Mouse (Mus musculus): ENCODE measurements around the gene Rexo1. TPM values are rescaled to one million over a fixed set of nuclear protein-coding genes. Genes with fewer than 3 reads are reported as not detected.

Gene Rexo1
- total and polyA plus RNA-seq, 2 experiments from 2014 or later: 27.6 to 51.0 TPM

DNA sequence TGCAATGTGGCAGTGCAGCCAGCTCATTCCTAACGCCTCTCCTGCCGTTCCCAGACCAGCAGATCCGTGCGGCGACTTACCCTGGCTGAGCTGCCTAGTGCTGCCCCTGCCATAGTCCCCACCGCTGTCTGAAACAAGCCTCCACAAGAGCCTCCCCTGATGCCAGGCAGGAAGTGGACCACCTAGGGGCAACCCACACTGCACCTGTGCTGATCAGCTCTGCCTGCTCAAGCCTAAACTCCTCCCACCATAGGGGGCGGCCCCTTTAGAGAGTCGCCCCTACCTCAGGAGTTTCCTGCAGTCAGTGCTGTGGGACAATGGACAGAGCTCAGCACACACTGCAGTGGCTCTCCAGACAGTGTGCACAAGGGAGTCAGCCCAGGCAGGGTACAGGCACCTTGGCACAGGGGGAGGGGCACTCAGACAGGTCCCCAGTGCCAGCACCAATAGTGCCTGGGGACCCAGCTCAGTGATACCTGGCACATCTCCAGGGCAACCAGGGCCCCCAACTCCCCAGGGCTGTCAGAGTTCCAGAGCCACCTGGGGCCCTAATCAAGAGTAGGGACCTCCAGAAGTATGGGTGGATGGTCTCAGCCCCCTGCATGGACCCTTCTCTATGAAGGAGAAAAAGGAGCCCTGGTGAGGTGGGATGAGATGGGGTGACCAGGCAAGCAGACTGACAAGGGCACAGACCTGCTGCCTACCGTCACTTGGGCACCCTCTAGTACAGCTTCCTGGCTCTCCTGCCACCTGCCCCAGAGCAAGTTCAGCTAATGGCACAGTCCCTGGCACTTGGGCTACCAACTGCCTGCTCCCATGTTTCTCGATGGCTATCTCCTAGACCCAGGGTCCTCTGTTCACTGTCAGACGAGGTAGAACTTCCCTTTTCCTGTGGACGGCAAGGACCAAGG, 23.5 kb upstream of the Rexo1 start:
- Histone ChIP-seq H3K4me2 (ENCODE audit: low read depth, low read length) (0 out of 2 replicates have a peak overlapping the region, but pooled peaks have one; percentile 16), H3K9me3 (ENCODE audit: low read length) (no peaks in the 10 kb centered on the region), H3K36me3 (ENCODE audit: insufficient read depth, low read length) (no peaks in the 10 kb centered on the region), H3K27ac (no peak overlapping the region), H3K4me1 (ENCODE audit: insufficient read depth, low read length) (0 out of 2 replicates have a peak, but pooled peaks cover 13% of the 10 kb centered on the region), H3K27me3 (ENCODE audit: insufficient read depth, low read length) (no peaks in the 10 kb centered on the region), H3K9ac (replicated peaks; ENCODE audit: low read length) (0 out of 2 replicates have a peak overlapping the region, but pooled peaks have one; percentile 5), H3K4me3 (ENCODE audit: low read length) (no peak overlapping the region)
- ATAC-seq (0 out of 2 replicates have a peak, but pooled peaks have one; percentile 13), DNase-seq (ENCODE audit: low spot score) (no peak)
- WGBS: 69% methylated on average over 12 of the region's 12 CpGs
- no peak for TF ChIP-seq CTCF (IDR thresholded peaks at IDR 0.05; ENCODE audit: low read depth)

DNA sequence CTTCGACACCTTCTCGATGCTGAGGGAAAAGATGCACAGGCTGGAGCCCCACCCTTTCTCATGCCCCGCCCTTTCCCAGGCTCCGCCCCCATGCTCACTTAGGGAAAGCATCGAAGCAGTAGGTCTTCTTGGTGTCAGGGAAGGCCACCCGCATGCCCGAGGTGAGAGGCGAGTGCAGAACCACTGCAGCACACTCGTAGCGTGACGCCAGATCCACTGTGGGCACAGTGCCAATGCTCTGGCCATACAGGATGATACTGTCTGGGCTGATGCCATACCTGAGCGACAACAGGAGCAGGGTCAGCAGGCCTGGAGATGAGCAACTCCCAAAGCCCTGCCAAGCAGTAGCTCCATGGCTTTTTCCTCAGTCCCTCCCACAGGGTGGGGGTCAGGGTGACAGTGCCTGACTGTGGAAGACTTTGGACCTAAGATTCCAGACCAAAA, 22.7 kb upstream of the Rexo1 start:
- Histone ChIP-seq H3K9ac (replicated peaks; ENCODE audit: low read length) (no peak overlapping the region), H3K36me3 (ENCODE audit: insufficient read depth, low read length) (no peaks in the 10 kb centered on the region), H3K9me3 (ENCODE audit: low read length) (no peaks in the 10 kb centered on the region), H3K27me3 (ENCODE audit: insufficient read depth, low read length) (no peaks in the 10 kb centered on the region), H3K4me3 (ENCODE audit: low read length) (no peak overlapping the region), H3K27ac (no peak overlapping the region), H3K4me1 (ENCODE audit: insufficient read depth, low read length) (peaks cover 8% of the 10 kb centered on the region; the same call in 1 of the 2 replicates), H3K4me2 (ENCODE audit: low read depth, low read length) (no peak overlapping the region)
- DNase-seq (ENCODE audit: low spot score) (peak; percentile 17), ATAC-seq (no peak)
- TF ChIP-seq CTCF (IDR thresholded peaks at IDR 0.05; ENCODE audit: low read depth): no peak
- WGBS: 63% methylated on average over 12 of the region's 12 CpGs

DNA sequence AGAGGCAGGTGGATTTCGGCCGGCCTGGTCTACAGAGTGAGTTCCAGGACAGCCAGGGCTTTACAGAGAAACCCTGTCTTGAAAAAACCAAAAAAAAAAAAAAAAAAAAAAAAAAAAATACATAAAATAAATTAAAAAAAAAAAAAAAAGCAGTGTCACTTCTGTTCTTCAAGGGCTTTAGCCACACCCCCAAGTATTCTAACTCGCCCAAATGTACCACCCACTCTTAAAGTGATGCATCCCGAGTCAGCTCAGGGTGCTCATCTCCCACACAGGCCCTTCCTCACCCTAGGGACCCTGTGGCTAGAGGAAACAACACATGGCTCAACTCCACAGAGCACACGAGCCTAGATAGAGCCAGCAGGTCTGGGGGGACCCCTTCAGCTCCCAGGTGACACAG, 21.7 kb upstream of the Rexo1 start:
- Histone ChIP-seq H3K36me3 (ENCODE audit: insufficient read depth, low read length) (no peaks in the 10 kb centered on the region), H3K27ac (no peak overlapping the region), H3K9ac (replicated peaks; ENCODE audit: low read length) (no peak overlapping the region), H3K4me2 (ENCODE audit: low read depth, low read length) (no peak overlapping the region), H3K27me3 (ENCODE audit: insufficient read depth, low read length) (no peaks in the 10 kb centered on the region), H3K4me3 (ENCODE audit: low read length) (no peak overlapping the region), H3K9me3 (ENCODE audit: low read length) (no peaks in the 10 kb centered on the region), H3K4me1 (ENCODE audit: insufficient read depth, low read length) (peaks cover 11% of the 10 kb centered on the region)
- ATAC-seq (no peak), DNase-seq (ENCODE audit: low spot score) (no peak)
- no peak for TF ChIP-seq CTCF (IDR thresholded peaks at IDR 0.05; ENCODE audit: low read depth)
- WGBS: 84% methylated on average over 5 of the region's 5 CpGs

DNA sequence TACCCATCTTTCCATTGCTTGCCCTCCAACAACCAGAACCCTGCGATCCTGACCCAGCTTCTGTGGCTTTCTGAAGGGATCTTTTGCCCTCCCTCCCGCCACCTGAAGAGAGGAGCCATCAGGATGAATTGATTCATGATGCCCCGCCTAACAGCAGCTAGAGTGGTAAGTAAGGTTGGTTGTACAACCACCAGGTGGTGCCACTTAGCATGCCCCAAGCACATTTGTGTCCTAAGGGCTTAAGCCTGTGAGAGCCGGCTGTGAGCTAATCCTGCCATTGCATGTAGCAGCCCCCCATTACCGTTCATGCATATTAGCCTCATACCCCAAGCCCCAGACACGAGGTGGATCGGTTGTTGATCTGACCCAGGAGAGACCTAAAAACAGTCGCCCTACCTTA, 17.6 kb upstream of the Rexo1 start:
- H3K4me2 ChIP-seq (ENCODE audit: low read depth, low read length): peak overlapping the region; percentile 90
- WGBS: 7% methylated on average over 8 of the region's 8 CpGs
- no peaks in the 10 kb centered on the region for H3K9me3 ChIP-seq (ENCODE audit: low read length)
- H3K4me3 ChIP-seq (ENCODE audit: low read length): peak overlapping the region; percentile 80
- no peaks in the 10 kb centered on the region for H3K27me3 ChIP-seq (ENCODE audit: insufficient read depth, low read length)
- H3K4me1 ChIP-seq (ENCODE audit: insufficient read depth, low read length): peaks cover 26% of the 10 kb centered on the region
- H3K27ac ChIP-seq: peak overlapping the region; percentile 86; the same call in 1 of the 2 replicates
- ATAC-seq (no peak), DNase-seq (ENCODE audit: low spot score) (peak; percentile 77)
- TF ChIP-seq CTCF (IDR thresholded peaks at IDR 0.05; ENCODE audit: low read depth): peak; percentile 74
- H3K36me3 ChIP-seq (ENCODE audit: insufficient read depth, low read length): no peaks in the 10 kb centered on the region
- no peak overlapping the region for H3K9ac ChIP-seq (replicated peaks; ENCODE audit: low read length)

DNA sequence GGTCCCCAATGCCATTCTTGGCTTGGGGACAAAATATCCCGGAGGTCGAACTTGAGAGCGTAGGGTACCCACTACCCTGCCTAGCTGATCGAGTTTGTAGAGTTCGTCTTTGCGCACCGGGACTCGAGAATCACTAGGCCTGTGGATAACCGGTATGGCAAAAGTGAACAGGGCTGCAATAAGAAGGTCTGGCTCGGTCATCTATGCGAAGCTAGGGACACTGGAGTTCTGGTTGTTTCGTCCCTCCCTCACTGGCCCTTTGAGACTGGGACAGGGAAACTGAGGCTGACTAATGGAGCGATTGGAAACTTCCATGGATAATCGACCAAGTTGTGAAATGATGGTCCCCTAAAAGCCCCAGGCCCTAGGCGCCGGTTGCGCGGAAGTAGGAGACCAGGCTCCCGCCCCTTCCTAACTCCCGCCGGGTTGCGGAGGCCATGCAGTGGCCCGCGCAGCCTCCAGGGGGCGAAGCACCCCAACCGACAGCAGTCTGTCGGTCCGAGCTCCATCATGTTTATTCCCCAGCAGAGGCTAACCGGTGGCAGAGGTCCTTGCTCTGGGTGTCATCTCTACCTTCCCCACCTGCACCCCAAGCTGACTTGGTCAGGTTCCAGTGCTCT, 16.9 kb upstream of the Rexo1 start:
- ATAC-seq: no peak
- H3K4me2 ChIP-seq (ENCODE audit: low read depth, low read length): peak overlapping the region; percentile 90
- peak; percentile 82 for TF ChIP-seq CTCF (IDR thresholded peaks at IDR 0.05; ENCODE audit: low read depth)
- no peaks in the 10 kb centered on the region for H3K9me3 ChIP-seq (ENCODE audit: low read length)
- H3K27me3 ChIP-seq (ENCODE audit: insufficient read depth, low read length): no peaks in the 10 kb centered on the region
- no peaks in the 10 kb centered on the region for H3K36me3 ChIP-seq (ENCODE audit: insufficient read depth, low read length)
- peaks cover 30% of the 10 kb centered on the region for H3K4me1 ChIP-seq (ENCODE audit: insufficient read depth, low read length)
- under 1% methylated on average over 29 of the region's 29 CpGs for WGBS
- H3K27ac ChIP-seq: peak overlapping the region; percentile 86; the same call in 1 of the 2 replicates
- peak overlapping the region; percentile 80 for H3K4me3 ChIP-seq (ENCODE audit: low read length)
- peak overlapping the region; percentile 29 for H3K9ac ChIP-seq (replicated peaks; ENCODE audit: low read length)
- DNase-seq (ENCODE audit: low spot score): peak; percentile 79

DNA sequence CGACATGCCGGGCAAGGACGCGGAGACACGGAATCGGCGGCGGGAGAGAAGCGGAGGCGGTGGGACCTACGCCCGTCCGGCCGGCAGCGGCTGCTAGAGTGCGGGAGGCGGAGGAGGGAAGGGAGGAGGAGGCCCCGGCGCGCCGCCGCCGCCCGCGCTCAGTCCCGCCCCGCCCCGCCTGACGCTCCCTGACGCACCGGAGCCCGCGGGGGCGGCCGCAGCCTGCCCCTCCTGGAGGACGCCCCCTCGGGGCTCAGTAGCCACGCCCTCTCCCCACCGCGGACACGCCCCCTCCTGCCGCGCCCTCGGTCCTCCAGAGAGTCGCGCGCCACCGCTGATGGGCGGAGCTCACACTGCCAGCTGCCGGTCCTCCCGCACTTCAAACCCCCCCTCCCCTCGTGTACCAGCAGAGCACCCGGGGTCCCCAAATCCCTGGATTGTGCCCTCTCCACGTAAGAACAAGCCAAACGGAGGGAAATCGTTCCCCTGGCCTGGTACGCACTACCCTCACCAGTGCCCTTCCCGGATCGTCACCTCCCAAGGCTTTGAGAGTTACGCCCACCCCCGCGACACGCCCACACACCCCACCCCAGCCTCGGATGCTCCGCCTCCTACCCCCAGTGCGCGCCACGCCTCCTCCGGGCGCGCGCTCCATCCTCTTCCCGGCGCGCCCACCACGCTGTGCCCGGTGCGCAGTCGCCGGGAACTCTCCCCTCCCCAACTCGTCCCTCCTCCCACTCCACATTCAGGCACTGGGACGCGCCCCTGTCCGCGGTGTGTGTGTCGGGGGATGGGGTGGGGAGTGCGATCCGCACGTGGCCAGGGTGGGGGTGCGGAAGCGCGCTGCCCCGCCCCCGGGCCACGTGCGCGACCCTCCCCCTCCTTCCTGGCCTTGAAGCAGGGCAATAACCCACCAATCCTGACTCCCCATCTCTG, 16.1 kb upstream of the Rexo1 start, which contains the start of gene Klf16:
Gene Klf16, minus strand, starts transcription at position 127 of the 936 bp plus-strand sequence.
- no peaks in the 10 kb centered on the region for H3K36me3 ChIP-seq (ENCODE audit: insufficient read depth, low read length)
- peak; percentile 88 for ATAC-seq
- no peaks in the 10 kb centered on the region for H3K27me3 ChIP-seq (ENCODE audit: insufficient read depth, low read length)
- peak within 1 kb of the TSS; percentile 86 for H3K27ac ChIP-seq
- H3K9me3 ChIP-seq (ENCODE audit: low read length): no peaks in the 10 kb centered on the region
- H3K4me1 ChIP-seq (ENCODE audit: insufficient read depth, low read length): peaks cover 30% of the 10 kb centered on the region
- peak within 1 kb of the TSS; percentile 90 for H3K4me2 ChIP-seq (ENCODE audit: low read depth, low read length)
- DNase-seq (ENCODE audit: low spot score): peak; percentile 94
- 1% methylated on average over 72 of the region's 97 CpGs for WGBS
- TF ChIP-seq CTCF (IDR thresholded peaks at IDR 0.05; ENCODE audit: low read depth): no peak
- peak within 1 kb of the TSS; percentile 80 for H3K4me3 ChIP-seq (ENCODE audit: low read length)
- H3K9ac ChIP-seq (replicated peaks; ENCODE audit: low read length): peak within 1 kb of the TSS; percentile 84
